Mouse (Mus musculus) layer of hippocampus, adult 6 months (tissue): ENCODE data around the gene Bach2. TPM values are rescaled to one million over a fixed set of nuclear protein-coding genes. Genes with fewer than 3 reads are reported as not detected.

Experiments used
- long read RNA-seq, 2 experiments: library from polyadenylated mRNA; unstranded; transcript quantifications; one replicate each; pipeline ENCODE4 v2.0.0; 2019 to 2020
- polyA plus RNA-seq: library from polyadenylated mRNA; unstranded; fragments of <200 nt; fragmentation: Nextera tagmentation; gene quantifications from 2 replicates; pipeline ENCODE4 v1.2.3, GENCODE M21; 2021

Gene Bach2
- 1.3 and 1.7 TPM in 2 replicates for polyA plus RNA-seq
- long read RNA-seq, experiment 1, partial matches to known transcripts = 1 of 8 reads
- long read RNA-seq, experiment 1, other reads (novel, unspliced or antisense) = 7 of 8 reads
- long read RNA-seq, experiment 2, partial matches to known transcripts = 1 of 21 reads
- long read RNA-seq, experiment 2, other reads (novel, unspliced or antisense) = 20 of 21 reads

DNA sequence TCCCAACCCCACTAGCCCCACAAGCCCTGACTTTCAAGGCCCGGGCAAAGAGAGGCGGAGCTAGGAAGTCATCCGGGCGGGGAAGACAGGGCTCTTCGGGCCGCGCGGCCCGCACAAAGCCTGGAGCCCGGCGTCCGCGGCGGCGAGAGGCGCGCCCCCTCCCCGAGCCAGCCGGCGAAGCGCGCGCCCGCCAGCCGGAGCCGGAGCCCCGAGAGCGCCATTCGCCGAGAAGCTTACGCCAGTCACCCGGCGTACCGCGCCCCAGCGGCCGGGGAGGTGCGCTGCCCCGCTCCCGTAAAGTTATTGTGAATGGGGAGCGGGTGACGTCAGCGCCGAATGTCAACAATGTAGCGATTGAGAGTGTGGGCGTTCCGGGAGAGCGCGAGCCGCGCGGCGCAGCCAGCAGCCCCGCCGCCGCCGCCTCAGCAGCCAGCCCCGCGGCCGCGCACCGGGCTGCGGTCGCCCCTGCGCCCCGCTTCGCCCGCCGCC lies at the start of gene Bach2:
Bach2 (plus strand) TSS at position 439 of the 489 bp plus-strand sequence.

GRCm38 (mm10) chr4:32602660-32603059 lies 364.1 kb downstream of the Bach2 start, which contains the start of gene Gja10:
Gene Gja10, minus strand, starts transcription at chr4:32602760.

GRCm38 (mm10) chr4:32615034-32615881 lies 376.7 kb downstream of the Bach2 start, which contains the start of gene Casp8ap2:
Gene Casp8ap2, plus strand, starts transcription at chr4:32615451.

